Mouse (Mus musculus): Measurements from ENCODE around the gene Ap1s2.

DNA sequence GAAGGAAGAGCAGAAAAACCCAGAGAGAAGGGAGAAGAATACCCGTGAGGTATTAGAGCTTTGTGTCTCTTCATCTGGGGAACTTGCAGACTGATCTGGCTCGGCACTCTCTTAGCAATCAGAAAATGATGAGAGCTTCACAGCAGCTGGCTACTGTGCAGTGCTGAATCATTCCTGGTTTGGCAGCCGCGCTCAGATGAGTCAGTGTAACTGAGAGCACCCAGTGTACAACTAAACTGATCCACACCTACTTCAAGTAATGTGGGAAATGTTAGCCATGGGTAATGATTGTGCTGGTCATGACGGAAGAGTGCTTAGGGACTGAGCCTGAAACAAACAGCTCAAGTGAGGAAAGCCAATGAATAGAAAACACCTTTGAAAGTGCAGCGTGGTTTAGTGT is 29.8 kb downstream of the Ap1s2 start:
- no peak for TF ChIP-seq CTCF (IDR thresholded peaks at IDR 0.05; ENCODE audit: borderline replicate concordance, control insufficient read depth, extremely low read depth, insufficient read depth, low read length, poor library complexity)
- no peak for TF ChIP-seq POLR2A (IDR thresholded peaks at IDR 0.05; ENCODE audit: control insufficient read depth, extremely low read depth, insufficient read depth, low read length, poor library complexity)
